Mouse (Mus musculus) spleen, postnatal 0 days (tissue): Measurements from ENCODE around the gene Fhl5. TPM values are rescaled to one million over a fixed set of nuclear protein-coding genes. Genes with fewer than 3 reads are reported as not detected.

Experiments used
- polyA plus RNA-seq: library from polyadenylated mRNA; unstranded; fragments of >200 nt; fragmentation: Nextera tagmentation; extraction: Ambion mirVana; gene quantifications from 2 replicates; pipeline ENCODE4 v1.2.1, GENCODE M21; 2015

Gene Fhl5
- 0.54 TPM in 1 of 2 replicates, not detected in the other for polyA plus RNA-seq

DNA sequence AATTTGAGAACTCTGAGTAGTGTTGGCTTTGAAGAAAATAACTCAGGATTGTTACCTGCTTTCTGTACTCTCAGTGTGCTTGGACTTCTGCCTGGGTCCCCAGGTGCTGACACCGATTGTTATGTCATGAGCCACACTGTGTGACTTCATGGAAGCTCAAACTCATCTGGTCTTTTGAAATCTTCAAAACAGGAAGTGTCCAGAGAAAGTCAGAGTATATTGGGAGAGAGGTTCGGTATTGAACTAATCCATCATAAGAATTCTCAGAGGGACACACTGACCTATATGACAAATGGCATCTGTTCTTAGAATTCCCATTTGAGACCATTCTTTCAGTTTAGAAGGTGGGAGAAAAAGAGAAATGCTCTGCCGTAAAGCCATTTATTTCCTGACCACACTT lies at the start of gene Fhl5:
Fhl5 (minus strand) TSS at position 101 of the 400 bp plus-strand sequence.

GRCm38 (mm10) chr4:25281671-25282038 lies 39.0 kb upstream of the Fhl5 start, which contains the start of gene Ufl1:
Gene Ufl1, minus strand, starts transcription at chr4:25281821.

Other genes starting within 250 kb of the Fhl5 start
- 17.5 and 20.6 TPM in 2 replicates for gene Ufl1, start 38.9 kb upstream of the Fhl5 start, polyA plus RNA-seq